Mouse (Mus musculus) B cell, adult 62 days (primary cell): ENCODE measurements around the gene Slc25a43. TPM values are rescaled to one million over a fixed set of nuclear protein-coding genes. Genes with fewer than 3 reads are reported as not detected.

Experiments
- total RNA-seq: library from RNA; stranded (reverse); gene quantifications from 4 replicates; pipeline ENCODE4 v1.2.4, GENCODE M21; 2023

Slc25a43 gene
- total RNA-seq = 0.54 to 0.89 TPM in 2 of 4 replicates, not detected in the others

DNA sequence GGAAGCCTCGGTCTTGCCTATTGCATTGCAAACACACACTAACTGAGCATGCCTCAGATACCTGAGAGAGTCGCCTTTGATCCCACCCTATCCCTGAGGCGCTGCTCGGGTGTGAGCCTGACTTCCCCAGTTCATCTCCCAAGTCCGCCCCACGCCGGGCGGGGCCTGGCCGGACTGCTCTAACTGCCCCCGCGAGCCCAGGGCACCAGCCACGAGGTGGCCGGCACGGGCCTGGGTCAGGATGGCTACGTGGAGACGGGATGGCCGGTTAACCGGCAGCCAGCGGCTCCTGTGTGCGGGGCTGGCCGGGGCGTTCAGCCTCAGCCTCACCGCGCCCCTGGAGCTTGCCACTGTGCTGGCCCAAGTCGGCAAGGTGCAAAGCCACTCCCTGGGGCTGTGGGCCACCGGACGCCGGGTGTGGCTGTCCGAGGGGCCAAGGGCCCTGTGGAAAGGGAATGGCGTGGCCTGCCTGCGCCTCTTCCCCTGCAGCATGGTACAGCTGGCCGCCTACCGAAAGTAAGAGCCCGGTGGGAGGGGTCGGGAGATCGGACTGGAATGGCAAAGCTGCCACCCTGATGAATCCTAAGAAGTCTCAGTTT, at the start of gene Slc25a43:
Gene Slc25a43 (plus strand): TSS at position 157 of the 599 bp plus-strand sequence.

DNA sequence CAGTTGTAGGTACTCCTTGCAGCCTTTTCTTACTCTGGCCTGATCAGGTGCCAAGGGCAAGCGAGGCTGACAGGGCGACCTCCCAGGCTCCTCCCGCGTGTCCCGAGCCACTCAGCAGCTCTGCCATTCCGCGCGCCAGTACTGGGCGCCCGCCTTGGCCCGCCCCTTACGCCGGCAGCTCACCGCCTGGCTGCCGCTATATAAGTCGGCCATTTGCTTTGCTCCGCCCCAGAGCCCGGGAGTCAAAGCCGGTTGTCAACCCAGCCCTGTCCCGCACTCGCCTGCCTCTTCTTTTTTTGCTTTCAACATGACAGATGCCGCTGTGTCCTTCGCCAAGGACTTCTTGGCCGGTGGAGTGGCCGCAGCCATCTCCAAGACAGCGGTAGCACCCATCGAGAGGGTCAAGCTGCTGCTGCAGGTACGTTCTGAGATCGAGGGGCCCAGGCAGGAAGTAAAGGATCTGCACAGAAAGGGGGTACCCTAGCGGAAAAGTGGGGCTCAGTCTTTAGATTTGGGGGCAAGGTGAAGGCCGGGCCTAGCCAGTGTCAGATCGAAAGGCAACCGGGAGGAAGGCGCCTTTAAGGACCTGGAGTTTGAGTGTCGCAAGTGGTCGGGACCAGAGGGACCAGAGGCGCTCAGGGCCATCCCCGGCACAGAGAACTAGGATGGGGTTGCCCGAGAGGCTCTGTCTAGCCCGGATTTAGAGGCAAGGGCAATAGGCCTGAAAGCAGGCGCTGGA, 52.1 kb downstream of the Slc25a43 start, which contains the start of gene Slc25a5:
Gene Slc25a5 (plus strand): TSS at position 228 of the 739 bp plus-strand sequence.

Other genes with a start within 250 kb of the Slc25a43 start
- gene Pgrmc1, start 145.5 kb upstream of the Slc25a43 start, total RNA-seq = 32.3 to 32.9 TPM (median 32.8 TPM) in 4 replicates
- 2.7 to 3.5 TPM (median 3.1 TPM) in 4 replicates for gene Akap17b, start 98.3 kb upstream of the Slc25a43 start, total RNA-seq
- 328 to 340 TPM (median 339 TPM) in 4 replicates for gene Slc25a5, start 52.0 kb downstream of the Slc25a43 start, total RNA-seq
- 69.3 to 88.1 TPM (median 80.3 TPM) in 4 replicates for gene Ube2a, start 130.2 kb downstream of the Slc25a43 start, total RNA-seq
- 41.7 to 50.5 TPM (median 45.1 TPM) in 4 replicates for gene C330007P06Rik, start 130.5 kb downstream of the Slc25a43 start, total RNA-seq
- gene Nkrf, start 159.2 kb downstream of the Slc25a43 start, total RNA-seq = 11.3 to 14.4 TPM (median 13.4 TPM) in 4 replicates
- 99.3 to 110 TPM (median 108 TPM) in 4 replicates for gene Sept6, start 248.1 kb downstream of the Slc25a43 start, total RNA-seq